ENCODE assay signal across 8 mouse cellular contexts in genomic region chr9:89705197-89705533, GRCm38 (mm10). TPM values are rescaled to one million over a fixed set of nuclear protein-coding genes. Genes with fewer than 3 reads are reported as not detected.
A peak's percentile ranks its signal among the peaks of the same experiment; 100 is the strongest.
DNase-seq lines count a peak whose midpoint lies in the region; ATAC-seq and TF ChIP-seq lines count a peak whose summit lies in the region.

No protein-coding gene starts in this region.

- TF ChIP-seq EP300 in liver, postnatal 0 days (IDR thresholded peaks at IDR 0.05; ENCODE audit: low read depth) = no peak

- peak; percentile 45 for ATAC-seq in cerebellum, adult (ENCODE audit: insufficient number of reproducible peaks, low FRiP score, low TSS enrichment)
- no peak; the same call in 1 of the 2 replicates for ATAC-seq in forebrain, embryonic 15.5 days (replicated peaks)
- ATAC-seq in liver, postnatal 0 days = peak; percentile 12

- peak overlapping the region; percentile 85 for H3K27ac ChIP-seq in forebrain, embryonic 15.5 days (replicated peaks)
- 0 out of 2 replicates have a peak overlapping the region, but pooled peaks have one; percentile 36 for H3K27ac ChIP-seq in liver, postnatal 0 days (ENCODE audit: low read depth)

- no peaks in the 10 kb centered on the region for H3K27me3 ChIP-seq in C2C12 (ENCODE audit: control insufficient read depth, insufficient read depth, insufficient read length)
- H3K27me3 ChIP-seq in forebrain, embryonic 15.5 days = no peaks in the 10 kb centered on the region
- no peaks in the 10 kb centered on the region for H3K27me3 ChIP-seq in liver, postnatal 0 days (ENCODE audit: insufficient read depth, low read length)

- H3K36me3 ChIP-seq in C2C12 (ENCODE audit: control insufficient read depth, insufficient read depth) = peaks cover 12% of the 10 kb centered on the region
- H3K36me3 ChIP-seq in forebrain, embryonic 15.5 days = peaks cover 5% of the 10 kb centered on the region; the same call in 1 of the 2 replicates
- H3K36me3 ChIP-seq in liver, postnatal 0 days (replicated peaks; ENCODE audit: insufficient read depth, low read length) = peaks cover 14% of the 10 kb centered on the region

- peak overlapping the region; percentile 72 for H3ac ChIP-seq in C2C12 (ENCODE audit: control insufficient read depth, insufficient read length, low read depth)

- peaks cover 9% of the 10 kb centered on the region for H3K79me2 ChIP-seq in C2C12 (ENCODE audit: control insufficient read depth, insufficient read depth)

- no peak for DNase-seq in cerebellum, postnatal 25 days
- no peak for DNase-seq in liver, postnatal 0 days
- DNase-seq in adrenal gland, postnatal 4 days (ENCODE audit: low spot score in 2 of 2) = no peak
- DNase-seq in adrenal gland, postnatal 36 days = no peak
- DNase-seq in thymus, postnatal 25 days = no peak

- peak overlapping the region; percentile 72 for H3K9ac ChIP-seq in forebrain, embryonic 15.5 days (replicated peaks)
- peak overlapping the region; percentile 69; the same call in 1 of the 2 replicates for H3K9ac ChIP-seq in liver, postnatal 0 days (replicated peaks)

- peak overlapping the region; percentile 74 for H3K4me2 ChIP-seq in forebrain, embryonic 15.5 days (replicated peaks)
- peak overlapping the region; percentile 78 for H3K4me2 ChIP-seq in liver, postnatal 0 days (ENCODE audit: low read depth, low read length)

- no peaks in the 10 kb centered on the region for H3K79me3 ChIP-seq in C2C12 (ENCODE audit: low read depth)

- H3K4me3 ChIP-seq in C2C12 (ENCODE audit: insufficient read depth, poor library complexity, severe bottlenecking) = no peak overlapping the region
- H3K4me3 ChIP-seq in forebrain, embryonic 15.5 days = peak overlapping the region; percentile 54
- peak overlapping the region; percentile 60 for H3K4me3 ChIP-seq in liver, postnatal 0 days (ENCODE audit: low read depth, low read length)

- 8% methylated on average over 10 of the region's 10 CpGs for WGBS in forebrain, embryonic 15.5 days
- 10% methylated on average over 10 of the region's 10 CpGs for WGBS in liver, postnatal 0 days (ENCODE audit: insufficient replicate concordance)

- peaks cover 6% of the 10 kb centered on the region for H3K4me1 ChIP-seq in forebrain, embryonic 15.5 days
- H3K4me1 ChIP-seq in liver, postnatal 0 days (ENCODE audit: insufficient read depth) = peaks cover 26% of the 10 kb centered on the region

- no peaks in the 10 kb centered on the region for H3K9me3 ChIP-seq in forebrain, embryonic 15.5 days
- no peaks in the 10 kb centered on the region for H3K9me3 ChIP-seq in liver, postnatal 0 days (ENCODE audit: low read length)

- TF ChIP-seq CTCF in C2C12 (IDR thresholded peaks at IDR 0.05; ENCODE audit: control insufficient read depth, insufficient read depth, insufficient read length) = no peak
- no peak for TF ChIP-seq CTCF in liver, postnatal 0 days (IDR thresholded peaks at IDR 0.05; ENCODE audit: low read depth)

TF ChIP-seq in C2C12, 6 proteins besides CTCF, POLR2A, EP300 and RAD21:
- TF ChIP-seq CEBPB (IDR thresholded peaks at IDR 0.05; ENCODE audit: low read depth) = no peak
- TF ChIP-seq MAX (IDR thresholded peaks at IDR 0.05) = no peak
- no peak for TF ChIP-seq MYOD1 (IDR thresholded peaks at IDR 0.05; ENCODE audit: control insufficient read depth, insufficient read length, low read depth)
- no peak for TF ChIP-seq MYOG (IDR thresholded peaks at IDR 0.05; ENCODE audit: control insufficient read depth, extremely low read depth, insufficient read length)
- TF ChIP-seq USF1 (IDR thresholded peaks at IDR 0.05; ENCODE audit: low read depth) = no peak

RNA-seq across cellular contexts. Expression of gene Tmed3, which starts 0.3 kb away (rescaled TPM):
- 75.1 TPM for polyA plus RNA-seq in C2C12 (2012; fragmentation: generic; extraction: Trizol)
- polyA plus RNA-seq in forebrain, embryonic 15.5 days (2015; fragmentation: Nextera tagmentation; extraction: Ambion mirVana) = 45.5 and 49.6 TPM in 2 replicates
- polyA plus RNA-seq in liver, postnatal 0 days (2015; fragmentation: Nextera tagmentation; extraction: Ambion mirVana) = 32.3 and 33.4 TPM in 2 replicates
- total RNA-seq in adrenal gland, postnatal 4 days (2021) = 10 to 100 TPM; 92.7 to 92.8 TPM
- total RNA-seq in adrenal gland, postnatal 36 days (2021) = 10 to 100 TPM; 67.3 to 92.8 TPM

RNA-seq across cellular contexts. Expression of gene Ankrd34c, which starts 33.1 kb away (rescaled TPM):
- polyA plus RNA-seq in C2C12 (2012; fragmentation: generic; extraction: Trizol) = not detected
- polyA plus RNA-seq in forebrain, embryonic 15.5 days (2015; fragmentation: Nextera tagmentation; extraction: Ambion mirVana) = 0.04 and 0.13 TPM in 2 replicates
- not detected in 2 replicates for polyA plus RNA-seq in liver, postnatal 0 days (2015; fragmentation: Nextera tagmentation; extraction: Ambion mirVana)
- total RNA-seq in adrenal gland, postnatal 4 days (2021) = not detected
- total RNA-seq in adrenal gland, postnatal 36 days (2021) = not detected
